Mouse (Mus musculus) kidney, postnatal 14 days (tissue): Measurements from ENCODE around the gene Pih1d3.

Experiments
- DNase-seq: peaks from one replicate; pipeline ENCODE4 v3.0.0; 2022; ENCODE audit warnings: mixed read lengths

The Pih1d3 gene

DNA sequence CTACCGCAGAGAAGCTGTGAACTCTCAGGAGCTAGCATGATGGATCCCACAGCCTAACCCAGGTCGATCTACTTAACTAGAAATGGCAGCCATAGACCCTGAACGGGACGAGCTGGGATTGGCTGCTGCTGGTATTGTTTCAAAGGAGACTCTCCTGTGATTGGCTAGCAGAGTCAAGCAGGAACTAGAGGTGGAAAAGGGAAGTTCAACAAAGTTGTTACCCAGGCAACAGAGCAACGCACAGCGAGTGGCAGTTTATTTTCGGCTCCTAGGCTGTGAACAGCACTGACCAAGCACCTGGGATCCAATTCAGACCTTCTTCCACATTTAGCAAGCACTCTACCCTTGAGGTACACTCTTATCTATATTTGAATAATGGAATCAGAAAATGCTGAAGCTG, at the start of gene Pih1d3, which contains the start of gene 4931428L18Rik:
Pih1d3 (plus strand) TSS at position 275 of the 400 bp plus-strand sequence.
4931428L18Rik (minus strand) TSS at position 121 of the 400 bp plus-strand sequence.
- DNase-seq, result no peak

DNA sequence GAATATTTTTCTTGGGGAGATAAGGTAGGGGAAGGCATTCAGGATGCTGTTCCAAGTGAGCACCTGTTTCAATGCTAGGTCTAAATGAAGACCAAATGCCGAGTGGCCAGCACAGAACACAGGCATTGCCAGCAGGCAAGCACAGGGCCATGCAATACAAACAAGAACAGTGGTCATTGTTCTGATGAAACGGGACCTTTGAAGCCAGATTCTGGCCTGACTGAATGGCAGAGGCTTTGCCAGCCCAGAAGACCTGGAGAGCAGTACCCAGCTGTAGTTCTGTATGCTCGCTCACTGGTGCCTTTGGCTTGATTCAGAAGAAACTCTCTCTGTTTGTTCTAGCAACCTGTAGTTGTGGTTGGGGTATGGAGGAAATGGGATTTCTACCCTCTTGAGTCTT, 47.2 kb upstream of the Pih1d3 start:
- DNase-seq, result no peak

DNA sequence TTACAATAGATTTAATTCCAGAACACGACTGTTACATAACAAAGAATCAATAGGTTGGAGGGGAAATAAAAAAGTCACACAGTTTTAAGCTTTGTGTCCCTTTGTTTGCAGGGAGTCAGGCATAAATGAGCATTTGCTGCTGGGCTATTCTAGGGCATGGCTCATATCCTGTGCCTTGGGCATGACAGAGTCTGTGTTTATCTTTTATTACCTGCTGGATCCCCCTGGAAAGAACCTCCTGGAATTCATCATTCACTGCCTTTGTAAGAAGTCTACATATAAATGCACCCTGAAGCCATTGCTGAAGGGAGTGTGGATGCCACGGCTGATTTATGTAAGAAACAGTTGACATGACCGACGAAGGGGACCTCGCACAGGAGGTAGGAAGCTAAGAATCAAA, 46.5 kb upstream of the Pih1d3 start, which contains the start of gene Lgsn:
Lgsn (plus strand) TSS at position 301 of the 400 bp plus-strand sequence.
- no peak for DNase-seq

DNA sequence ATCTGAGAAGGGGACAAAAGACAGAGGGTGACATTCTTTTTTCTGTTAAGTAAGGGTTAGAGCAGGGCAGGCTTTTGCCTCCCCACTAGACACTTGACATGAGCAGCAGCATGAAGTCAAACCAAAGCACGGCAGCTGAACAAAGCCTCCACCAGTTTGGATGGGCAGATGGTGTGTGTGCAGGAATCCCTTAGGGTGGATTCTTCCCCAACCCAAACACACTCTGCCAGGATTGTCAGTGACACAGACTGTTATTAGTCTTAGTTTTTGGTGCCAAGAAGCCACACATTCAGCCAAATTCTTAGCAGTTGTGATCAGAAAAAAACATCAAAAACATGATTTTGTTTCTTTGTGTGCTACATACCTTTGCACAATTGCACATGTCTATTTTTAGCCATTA, 44.4 kb upstream of the Pih1d3 start:
- no peak for DNase-seq

DNA sequence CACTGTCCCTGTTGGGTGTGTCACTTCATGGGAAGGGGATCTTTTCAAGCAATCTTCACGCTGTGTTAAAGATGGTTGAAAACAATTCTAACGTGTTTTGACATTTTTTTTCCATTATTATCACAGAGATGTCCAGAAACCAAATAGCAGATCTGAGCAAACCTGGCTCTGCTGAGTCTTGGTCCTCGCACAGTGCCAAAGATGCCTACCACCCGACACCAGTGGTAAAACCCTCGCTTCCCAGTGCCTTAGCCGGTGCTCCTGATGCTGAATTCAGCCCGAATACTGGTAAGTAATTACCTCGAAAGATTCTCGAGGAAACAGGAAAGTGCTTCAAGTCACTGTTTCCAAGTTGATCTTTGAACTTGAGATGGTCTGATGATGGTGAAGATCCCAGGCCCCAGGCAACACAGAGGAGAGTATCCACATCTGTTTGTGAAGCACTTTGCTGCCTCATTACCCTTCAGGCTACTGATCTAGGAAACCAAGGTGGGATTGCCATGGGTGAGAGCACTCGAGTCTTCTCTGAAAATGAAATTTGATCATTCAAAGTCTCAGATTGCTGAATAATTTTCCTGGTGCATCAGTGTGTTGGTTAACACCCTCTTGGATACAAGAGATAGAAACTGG, 32.3 kb upstream of the Pih1d3 start:
- DNase-seq, result no peak

DNA sequence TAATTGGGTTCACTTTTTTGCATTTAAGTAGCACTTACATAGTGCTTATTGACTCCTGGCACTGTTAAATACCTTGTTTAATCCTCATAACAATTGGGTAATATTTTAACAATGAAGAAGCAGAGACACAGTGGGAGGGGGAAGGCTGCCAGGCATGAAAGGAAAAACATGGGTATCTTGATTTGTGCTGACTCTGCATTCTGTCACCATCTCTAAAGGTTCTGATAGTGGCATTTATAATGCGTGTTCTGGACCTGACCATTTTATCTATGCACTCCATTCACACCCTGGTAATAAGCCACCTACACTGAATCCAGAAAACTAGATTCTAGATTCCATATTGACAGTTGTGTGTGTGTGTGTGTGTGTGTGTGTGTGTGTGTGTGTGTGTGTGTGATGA, 27.0 kb upstream of the Pih1d3 start:
- DNase-seq, result no peak

DNA sequence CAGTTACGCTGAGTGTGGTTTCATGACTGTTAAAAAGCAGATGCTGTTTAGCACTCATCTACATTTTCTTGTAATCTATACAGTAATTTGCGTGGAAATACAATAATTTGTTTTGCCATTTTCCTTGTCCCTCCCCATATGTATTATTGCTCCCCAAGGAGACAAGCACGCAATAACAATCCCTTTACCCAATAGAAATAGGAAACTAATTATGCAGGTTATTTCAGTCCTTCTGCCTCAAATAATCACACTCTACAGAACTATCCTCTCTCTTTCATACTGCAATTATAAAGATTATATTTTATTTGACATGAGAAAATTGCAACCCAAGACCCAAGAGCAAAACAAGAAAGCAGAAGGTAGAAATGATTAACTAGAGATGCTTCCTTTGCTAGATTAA, 25.7 kb upstream of the Pih1d3 start:
- no peak for DNase-seq

DNA sequence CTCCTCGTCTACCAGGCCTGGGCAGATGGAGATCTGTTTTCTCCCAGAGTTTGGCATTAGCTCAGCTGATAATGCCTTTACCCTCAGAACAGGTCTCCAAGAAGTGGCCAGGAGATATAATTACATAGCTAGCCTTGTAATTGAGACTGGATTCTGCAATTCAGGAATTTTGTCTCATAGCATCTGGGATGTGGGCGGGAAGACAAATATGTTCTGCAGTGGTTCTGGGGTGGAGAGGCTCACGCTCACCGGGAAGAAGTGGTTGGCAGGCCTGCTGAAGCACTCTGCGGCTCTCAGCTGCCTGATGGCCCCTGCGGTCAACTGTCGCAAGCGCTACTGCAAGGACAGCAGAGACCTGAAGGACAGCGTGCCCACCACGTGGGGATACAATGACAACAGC, 18.9 kb upstream of the Pih1d3 start:
- no peak for DNase-seq

DNA sequence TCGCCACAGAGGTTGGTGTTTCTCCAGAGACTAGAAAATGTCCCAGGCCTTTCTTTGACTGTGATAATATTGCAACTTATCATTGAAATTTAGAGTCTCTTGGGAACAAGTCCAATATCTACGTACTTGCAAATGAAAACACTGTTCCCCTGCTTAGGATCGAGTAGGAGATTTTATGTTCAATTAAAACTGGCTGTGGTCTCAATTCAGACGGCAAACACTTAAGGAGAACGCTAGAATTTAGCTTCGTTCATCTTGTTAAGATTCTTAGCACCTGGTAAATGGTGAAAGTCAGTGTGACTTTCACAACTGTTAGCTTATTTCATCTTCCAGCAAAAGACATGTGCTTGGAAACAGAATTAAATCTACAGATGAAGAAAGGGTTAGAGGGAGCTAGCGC, 17.3 kb upstream of the Pih1d3 start:
- no peak for DNase-seq

DNA sequence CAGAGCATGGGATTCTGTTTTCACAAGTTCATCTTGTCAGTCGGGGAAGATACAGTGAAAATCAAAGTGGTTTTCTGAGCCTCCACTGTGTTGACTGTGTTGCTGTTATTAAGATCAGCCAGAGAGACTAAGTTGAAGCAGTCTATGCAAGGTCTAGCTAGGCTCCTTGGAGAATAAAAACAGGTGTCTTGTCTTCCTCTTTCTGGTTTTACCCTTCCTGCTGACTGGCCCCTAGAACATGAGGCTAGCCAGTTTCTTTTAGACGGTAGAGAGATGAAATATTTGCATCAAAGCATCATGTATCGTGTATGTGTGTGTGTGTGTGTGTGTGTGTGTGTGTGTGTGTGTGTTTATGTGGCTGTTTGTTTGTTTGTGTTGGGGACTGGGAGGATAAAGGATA, 16.9 kb upstream of the Pih1d3 start:
- DNase-seq, result no peak

DNA sequence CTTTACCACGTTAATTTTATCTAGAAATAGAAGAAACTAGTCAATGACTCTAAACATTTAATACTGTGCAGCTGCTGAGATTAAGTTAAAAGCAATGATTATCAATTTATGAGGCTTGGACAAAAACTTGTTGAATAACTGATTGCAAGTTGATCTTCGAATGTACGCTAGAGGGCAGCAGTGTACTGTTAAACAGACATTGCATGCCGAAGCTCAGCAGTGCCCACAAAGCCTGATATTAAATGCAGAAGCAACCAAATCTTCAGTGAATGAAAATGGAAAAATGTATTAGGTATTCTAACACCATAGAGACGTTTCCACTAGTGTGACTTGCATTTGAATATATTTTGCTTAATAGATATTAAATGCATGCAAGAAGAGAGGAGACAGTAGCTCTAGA, 12.5 kb upstream of the Pih1d3 start:
- peak; percentile 51 for DNase-seq

DNA sequence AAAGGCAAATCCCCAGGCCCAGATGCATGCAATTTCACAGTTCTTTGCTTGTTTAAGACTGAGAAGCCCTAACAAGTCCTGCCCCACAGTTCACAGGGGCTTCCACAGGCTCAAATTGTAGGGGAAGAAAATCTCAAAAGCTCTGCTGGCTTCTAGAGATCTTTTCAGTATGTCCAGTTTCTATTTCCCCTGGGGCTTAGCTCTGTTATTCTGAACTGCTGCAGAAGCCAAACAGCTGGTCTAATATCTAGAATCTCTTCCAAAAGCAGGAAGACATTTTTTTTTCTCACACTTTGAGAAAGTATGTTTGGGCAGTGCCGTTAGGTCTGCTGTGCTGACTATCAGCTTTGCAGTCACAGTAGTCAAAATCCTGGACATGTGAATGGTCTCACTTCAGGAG, 7.8 kb upstream of the Pih1d3 start:
- DNase-seq, result no peak

DNA sequence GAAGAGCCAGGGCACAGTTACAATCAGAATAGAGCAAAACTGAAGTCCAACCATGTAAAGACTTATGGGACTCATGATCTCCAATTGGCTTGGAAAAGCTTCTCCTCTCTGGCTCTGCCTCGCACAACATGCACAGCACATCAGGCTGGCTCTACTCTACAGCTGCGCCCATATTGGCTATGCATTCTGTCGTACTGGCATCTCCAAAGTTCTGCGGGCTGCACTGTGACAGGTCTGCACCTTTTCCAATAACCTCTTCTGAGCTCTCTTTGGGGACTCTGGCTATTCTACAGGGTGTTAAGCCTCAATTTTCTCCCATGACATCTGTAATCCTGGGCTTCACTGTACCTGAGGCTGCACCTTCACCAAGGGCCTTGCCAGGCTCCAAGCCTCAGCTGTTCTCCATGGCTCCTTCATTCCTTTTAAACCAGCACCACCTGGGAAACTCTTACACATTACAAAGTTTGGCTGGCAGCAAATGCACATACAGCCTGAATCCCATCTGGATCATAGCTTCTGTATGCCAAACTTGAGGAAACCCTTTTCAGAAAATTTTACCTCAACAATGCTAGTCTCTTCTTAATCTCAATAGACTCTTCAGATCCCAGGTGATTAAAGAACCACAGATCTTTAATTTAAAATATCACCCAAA, 1.9 kb upstream of the Pih1d3 start:
- no peak for DNase-seq

DNA sequence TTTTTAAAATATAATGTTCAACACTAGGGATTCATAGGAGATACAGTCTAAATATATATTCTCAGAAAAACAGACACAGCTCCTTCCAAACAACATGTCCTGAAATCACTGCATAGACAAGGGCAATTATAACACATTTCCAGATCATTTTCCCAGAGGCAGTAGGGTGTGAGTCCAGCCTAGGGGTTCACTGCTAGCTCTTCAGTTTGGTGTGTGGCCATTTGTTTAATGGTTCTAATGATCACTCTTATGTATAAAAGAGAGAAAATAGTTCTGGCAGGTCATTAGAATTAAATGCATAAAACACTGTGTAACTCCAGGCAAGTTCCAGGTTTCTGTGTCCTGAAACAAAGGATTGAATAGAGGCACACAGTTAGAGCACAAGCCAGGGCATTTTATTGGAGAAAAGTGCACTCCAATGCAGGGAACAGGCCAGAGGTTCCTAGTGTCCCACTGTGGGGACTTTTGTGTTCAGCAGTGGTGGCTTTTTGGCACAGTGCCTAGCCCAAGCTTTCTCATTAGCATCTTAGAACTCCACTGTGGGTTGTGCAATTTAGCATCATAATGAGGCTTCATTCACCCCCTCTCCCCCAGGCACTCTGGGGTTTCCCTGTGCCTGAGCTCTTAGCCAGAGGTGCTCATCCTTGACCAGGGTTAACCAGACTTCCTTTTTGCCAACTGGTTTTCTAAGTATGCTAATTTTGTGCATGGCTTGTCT, 10.8 kb downstream of the Pih1d3 start:
- DNase-seq, result peak; percentile 52

DNA sequence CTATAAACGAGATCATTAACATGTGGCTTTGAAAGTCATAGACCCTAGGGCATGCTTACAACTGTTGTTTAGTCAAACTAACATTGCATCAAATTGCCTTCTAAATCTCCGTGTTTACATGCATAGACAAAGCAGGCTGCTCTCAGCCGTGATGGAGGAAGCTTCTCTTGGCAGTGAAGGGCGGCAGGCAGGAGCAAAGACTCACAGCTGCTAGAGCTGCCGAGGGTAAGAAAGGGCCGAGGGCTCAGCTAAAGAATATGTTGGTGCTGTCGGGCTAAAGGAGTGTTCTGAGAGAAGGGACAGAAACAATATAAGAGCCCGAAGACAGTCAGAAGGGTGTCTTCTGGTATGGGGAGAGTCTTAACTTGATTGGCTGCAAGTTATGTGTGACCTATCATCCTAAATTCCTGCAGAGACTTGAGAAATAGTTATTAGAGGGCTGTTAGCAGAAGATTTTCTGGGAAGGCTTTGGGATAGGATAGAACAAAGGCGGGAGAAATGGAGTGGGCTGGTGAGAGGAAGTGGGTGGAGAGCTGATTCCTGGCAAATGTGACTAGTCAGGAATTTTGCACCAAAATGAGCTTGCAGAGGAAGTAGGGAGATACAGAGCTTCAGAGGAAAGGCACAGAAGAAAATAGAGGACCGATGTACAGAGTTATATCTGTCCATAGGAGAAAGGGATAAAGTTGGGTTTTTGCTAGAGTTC, 37.7 kb downstream of the Pih1d3 start:
- peak; percentile 4 for DNase-seq
